Mouse (Mus musculus): ENCODE measurements at regions not wholly inside any gene's neighbourhood (a gene's known extent, or its start where the extent isn't known, plus 50 kb on each side); places are given as distances from the start of the nearest gene placed in this dataset.
"Not testable (repeated sequence)": the region's sequence is repeated elsewhere in the genome, so short reads cannot be mapped to it uniquely, and the experiment has no call there.

DNA sequence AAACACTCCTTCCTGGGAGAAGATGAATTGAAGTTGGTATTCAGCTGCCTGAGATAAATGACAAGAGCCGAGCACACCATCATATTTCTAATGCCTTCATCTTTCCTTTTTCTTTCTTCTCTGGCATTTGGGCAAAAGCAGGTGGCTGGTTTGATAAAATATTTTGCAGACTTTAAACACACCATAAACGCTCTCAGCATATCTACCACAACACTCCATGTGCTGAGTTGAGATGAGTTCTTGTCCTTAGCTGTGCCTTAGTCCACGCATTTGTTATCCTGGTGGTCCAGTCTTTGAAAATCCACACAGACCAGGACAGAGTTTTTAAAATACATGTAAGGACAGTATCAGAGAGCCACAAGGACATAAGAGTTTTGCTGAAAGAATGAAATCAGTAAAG is 74.3 kb upstream of the Immp2l start:
- Histone ChIP-seq H3K27ac (peak overlapping the region; percentile 87), H3K4me3 (replicated peaks) (no peak overlapping the region), H3K9ac (peak overlapping the region; percentile 33; the same call in 1 of the 2 replicates), H3K9me3 (replicated peaks) (no peaks in the 10 kb centered on the region), H3K4me1 (replicated peaks) (peaks cover 32% of the 10 kb centered on the region), H3K4me2 (no peak overlapping the region), H3K36me3 (no peaks in the 10 kb centered on the region), H3K27me3 (0 out of 2 replicates have a peak, but pooled peaks cover 4% of the 10 kb centered on the region)
- DNase-seq, result peak; percentile 28
- WGBS (ENCODE audit: insufficient replicate concordance), result 31% methylated on average over 3 of the region's 3 CpGs
- ATAC-seq (ENCODE audit: low read depth), result peak; percentile 86

DNA sequence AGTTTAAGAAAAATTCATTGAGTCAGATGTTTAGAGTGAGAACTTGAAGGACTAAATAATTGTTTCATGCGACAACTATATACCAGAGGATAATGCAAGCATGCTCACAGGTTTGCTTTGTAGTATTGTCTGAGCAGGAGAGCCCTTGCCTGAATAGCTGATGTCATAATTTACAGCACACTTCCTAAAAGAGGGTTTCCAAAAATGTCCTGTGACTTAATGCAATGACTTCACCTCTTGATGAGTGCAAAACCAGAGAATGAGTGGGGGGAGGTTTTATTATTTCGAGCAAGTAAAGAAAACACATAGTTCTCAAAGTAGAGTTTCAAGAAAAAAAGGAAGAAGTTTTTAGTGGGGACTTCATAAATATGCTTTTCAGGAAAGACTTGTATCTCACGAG is 65.4 kb upstream of the Immp2l start:
- WGBS (ENCODE audit: insufficient replicate concordance), result 64% methylated on average over 3 of the region's 3 CpGs

GRCm38 (mm10) chr12:40964996-40965395 is 58.9 kb upstream of the Immp2l start:
- Histone ChIP-seq H3K27me3 (no peaks in the 10 kb centered on the region), H3K4me1 (replicated peaks) (peaks cover 32% of the 10 kb centered on the region), H3K36me3 (no peaks in the 10 kb centered on the region), H3K9ac (no peak overlapping the region), H3K4me3 (replicated peaks) (no peak overlapping the region), H3K4me2 (no peak overlapping the region), H3K9me3 (replicated peaks) (no peaks in the 10 kb centered on the region), H3K27ac (0 out of 2 replicates have a peak overlapping the region, but pooled peaks have one; percentile 22)
- ATAC-seq (ENCODE audit: low read depth), result no peak
- WGBS (ENCODE audit: insufficient replicate concordance), result 67% methylated on average over 2 of the region's 2 CpGs
- DNase-seq, result no peak

More for the DNA sequence above, 65.4 kb upstream of the Immp2l start:
- H3K27me3 ChIP-seq, result no peaks in the 10 kb centered on the region
- no peaks in the 10 kb centered on the region for H3K36me3 ChIP-seq
- no peak overlapping the region for H3K27ac ChIP-seq
- no peak overlapping the region for H3K4me3 ChIP-seq (replicated peaks)
- DNase-seq (no peak), ATAC-seq (ENCODE audit: low read depth) (no peak)
- no peak overlapping the region for H3K4me2 ChIP-seq
- H3K9me3 ChIP-seq (replicated peaks), result no peaks in the 10 kb centered on the region
- H3K4me1 ChIP-seq (replicated peaks), result peaks cover 3% of the 10 kb centered on the region; the same call in 1 of the 2 replicates
- H3K9ac ChIP-seq, result no peak overlapping the region

- WGBS (ENCODE audit: insufficient replicate concordance), result 71% methylated on average over 2 of the region's 2 CpGs
Measured at GRCm38 (mm10) chr12:40966308-40966707, 57.6 kb upstream of the Immp2l start.

GRCm38 (mm10) chr12:40966723-40967122 is 57.2 kb upstream of the Immp2l start:
- H3K27ac ChIP-seq, result peak overlapping the region; percentile 90

More at GRCm38 (mm10) chr12:40966308-40966707, 57.6 kb upstream of the Immp2l start:
- 0 out of 2 replicates have a peak, but pooled peaks cover 3% of the 10 kb centered on the region for H3K9me3 ChIP-seq (replicated peaks)
- peak overlapping the region; percentile 90 for H3K27ac ChIP-seq
- no peaks in the 10 kb centered on the region for H3K27me3 ChIP-seq
- H3K4me2 ChIP-seq, result peak overlapping the region; percentile 52
- peaks cover 32% of the 10 kb centered on the region for H3K4me1 ChIP-seq (replicated peaks)
- peak overlapping the region; percentile 55 for H3K9ac ChIP-seq
- DNase-seq, result no peak
- no peak overlapping the region for H3K4me3 ChIP-seq (replicated peaks)
- ATAC-seq (ENCODE audit: low read depth), result 0 out of 2 replicates have a peak, but pooled peaks have one; percentile 30
- no peaks in the 10 kb centered on the region for H3K36me3 ChIP-seq

GRCm38 (mm10) chr12:40972844-40973243 is 51.0 kb upstream of the Immp2l start:
- DNase-seq (no peak), ATAC-seq (ENCODE audit: low read depth) (no peak)
- peaks cover 9% of the 10 kb centered on the region for H3K4me1 ChIP-seq (replicated peaks)
- 0 out of 2 replicates have a peak, but pooled peaks cover 3% of the 10 kb centered on the region for H3K9me3 ChIP-seq (replicated peaks)
- H3K36me3 ChIP-seq, result no peaks in the 10 kb centered on the region
- peaks cover 6% of the 10 kb centered on the region; the same call in 1 of the 2 replicates for H3K27me3 ChIP-seq
- 63% methylated on average over 3 of the region's 3 CpGs for WGBS (ENCODE audit: insufficient replicate concordance)
- no peak overlapping the region for H3K27ac ChIP-seq
- H3K4me2 ChIP-seq, result no peak overlapping the region
- H3K9ac ChIP-seq, result no peak overlapping the region
- H3K4me3 ChIP-seq (replicated peaks), result no peak overlapping the region

More at GRCm38 (mm10) chr12:40966723-40967122, 57.2 kb upstream of the Immp2l start:
- H3K4me3 ChIP-seq (replicated peaks); H3K36me3 ChIP-seq; H3K9me3 ChIP-seq (replicated peaks); H3K27me3 ChIP-seq: not testable (repeated sequence)
- Histone ChIP-seq H3K4me1 (replicated peaks) (peaks cover 32% of the 10 kb centered on the region), H3K4me2 (peak overlapping the region; percentile 52), H3K9ac (peak overlapping the region; percentile 62)
- WGBS (ENCODE audit: insufficient replicate concordance), result 26% methylated on average over 6 of the region's 6 CpGs
- DNase-seq, result peak; percentile 71
- peak; percentile 98 for ATAC-seq (ENCODE audit: low read depth)

Measured in liver, embryonic 13.5 days (tissue).